Mouse (Mus musculus): ENCODE data around the gene Mmp25. TPM values are rescaled to one million over a fixed set of nuclear protein-coding genes. Genes with fewer than 3 reads are reported as not detected.
A peak's percentile ranks its signal among the peaks of the same experiment; 100 is the strongest.

Gene Mmp25
- polyA plus RNA-seq, 1 experiment = 0.40 TPM

DNA sequence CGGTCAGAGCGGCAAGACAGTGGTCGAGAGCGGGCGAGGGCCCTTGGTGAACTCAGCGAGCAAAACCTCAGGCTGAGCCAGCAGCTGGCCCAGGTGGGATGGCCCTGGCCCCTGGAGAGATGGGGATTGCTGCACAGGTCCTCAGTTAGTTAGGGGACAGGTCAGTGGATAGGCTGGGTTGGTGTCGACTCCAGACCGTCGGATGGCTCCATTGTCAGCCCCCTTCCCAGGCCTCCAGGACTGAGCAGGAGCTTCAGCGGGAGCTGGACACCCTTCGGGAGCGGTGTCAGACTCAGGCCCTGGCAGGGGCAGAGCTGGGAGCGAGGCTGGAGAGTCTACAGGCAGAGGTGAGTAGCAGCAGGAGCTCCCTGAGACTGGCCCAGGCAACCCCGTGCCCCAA lies 20.4 kb upstream of the Mmp25 start:
- no peak for DNase-seq (ENCODE audit: extremely low spot score in 1 of 2, low spot score in 1 of 2)

DNA sequence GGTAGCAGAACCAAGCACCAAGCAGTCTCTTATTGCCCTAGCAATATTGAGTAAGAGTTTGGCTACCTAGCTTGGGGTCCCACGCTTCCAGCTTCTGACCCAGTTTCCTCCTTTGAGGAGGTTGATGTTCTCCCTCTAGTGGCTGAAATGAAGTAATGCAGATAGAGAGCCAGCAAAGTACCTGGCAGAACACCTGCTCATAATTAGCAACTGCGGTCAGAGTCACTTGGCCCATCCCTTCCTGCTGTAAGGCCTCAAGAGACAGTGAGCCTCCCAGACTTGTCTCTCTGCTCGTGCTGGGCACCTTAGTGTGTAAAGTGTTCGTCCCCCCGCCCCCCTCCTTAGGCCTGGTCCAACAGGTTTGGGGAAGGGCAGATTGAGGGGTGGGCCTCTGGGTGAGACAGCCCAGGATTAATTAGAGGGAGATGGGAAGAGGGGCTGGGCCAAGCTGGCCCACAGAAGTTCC lies 19.5 kb upstream of the Mmp25 start:
- peak in 1 of 2 experiments; percentile 39 for DNase-seq (ENCODE audit: extremely low spot score in 1 of 2, low spot score in 1 of 2)

DNA sequence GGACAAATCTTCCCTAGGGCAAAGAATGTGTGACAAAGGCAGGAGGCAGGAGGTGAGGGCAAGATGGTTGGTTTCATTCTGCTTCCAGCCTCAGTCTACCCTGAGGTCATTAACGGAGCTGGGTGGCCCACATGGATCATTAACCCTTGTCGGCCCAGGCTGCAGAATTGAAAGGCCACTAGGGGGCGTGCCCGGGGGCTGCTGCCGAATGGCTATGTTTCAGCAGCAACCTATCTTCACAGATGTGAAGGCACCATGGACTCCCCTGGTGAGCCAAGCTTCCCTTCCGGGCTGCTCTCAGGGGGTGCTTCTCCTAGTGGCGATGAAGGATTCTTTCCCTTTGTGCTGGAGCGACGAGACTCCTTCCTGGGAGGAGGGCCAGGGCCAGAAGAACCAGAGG lies 16.4 kb upstream of the Mmp25 start:
- DNase-seq (ENCODE audit: extremely low spot score in 1 of 2, low spot score in 1 of 2) = no peak

DNA sequence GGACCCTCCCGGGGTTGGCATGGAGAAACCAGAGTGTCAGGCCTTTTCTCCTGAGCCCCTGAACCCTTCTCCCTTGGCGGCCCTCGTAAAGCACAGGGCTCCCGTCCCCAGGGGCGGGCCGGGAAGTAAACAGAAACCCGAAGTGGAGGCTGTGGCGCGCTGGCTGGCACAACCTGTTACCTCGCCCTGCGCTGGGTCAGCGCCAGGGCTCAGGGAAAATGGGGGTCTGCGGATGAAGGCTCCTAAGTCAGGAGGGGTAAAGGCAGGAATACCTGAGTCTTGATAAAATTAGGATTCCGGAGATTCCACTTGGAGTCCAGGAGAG lies 15.8 kb upstream of the Mmp25 start:
- DNase-seq (ENCODE audit: extremely low spot score in 1 of 2, low spot score in 1 of 2) = no peak

DNA sequence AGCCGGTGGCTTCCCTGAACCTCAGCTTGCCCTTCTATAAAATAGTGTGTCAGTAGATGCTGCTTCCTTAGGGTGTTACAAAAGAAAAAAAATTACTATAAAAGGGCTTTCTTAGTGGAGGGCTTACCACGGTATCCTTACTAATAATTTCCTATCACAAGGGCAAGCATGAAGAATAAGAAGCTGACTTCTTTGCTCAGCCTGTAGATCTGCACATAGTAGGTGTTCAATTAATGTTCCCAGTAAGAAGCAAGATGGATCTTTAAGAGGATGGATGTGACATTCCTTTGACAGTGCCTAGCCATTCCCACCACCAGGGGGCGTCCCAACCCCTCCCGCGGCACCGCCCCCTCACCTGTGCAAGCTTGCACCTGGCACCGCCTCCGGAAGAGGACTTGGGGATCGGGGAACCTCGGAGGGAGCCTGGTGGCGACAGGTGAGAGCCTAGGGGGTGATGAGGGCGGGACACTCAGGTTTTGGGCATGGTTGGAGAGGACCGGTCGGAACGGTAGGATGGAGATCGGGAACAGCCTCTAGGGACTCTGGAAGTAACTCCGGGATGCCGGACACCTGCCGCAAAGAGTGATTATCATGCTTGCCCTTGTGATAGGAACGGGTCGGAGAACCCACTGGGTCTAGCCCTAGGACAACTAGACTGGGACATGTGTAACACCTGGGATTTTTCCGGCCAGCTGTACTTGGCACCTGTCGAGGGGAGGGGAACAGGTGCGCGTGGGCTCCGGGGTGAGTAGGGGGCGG lies 15.2 kb upstream of the Mmp25 start, which contains the start of gene Bicdl2:
Bicdl2 (plus strand) TSS at position 390 of the 759 bp plus-strand sequence.
- no peak for DNase-seq (ENCODE audit: extremely low spot score in 1 of 2, low spot score in 1 of 2)

DNA sequence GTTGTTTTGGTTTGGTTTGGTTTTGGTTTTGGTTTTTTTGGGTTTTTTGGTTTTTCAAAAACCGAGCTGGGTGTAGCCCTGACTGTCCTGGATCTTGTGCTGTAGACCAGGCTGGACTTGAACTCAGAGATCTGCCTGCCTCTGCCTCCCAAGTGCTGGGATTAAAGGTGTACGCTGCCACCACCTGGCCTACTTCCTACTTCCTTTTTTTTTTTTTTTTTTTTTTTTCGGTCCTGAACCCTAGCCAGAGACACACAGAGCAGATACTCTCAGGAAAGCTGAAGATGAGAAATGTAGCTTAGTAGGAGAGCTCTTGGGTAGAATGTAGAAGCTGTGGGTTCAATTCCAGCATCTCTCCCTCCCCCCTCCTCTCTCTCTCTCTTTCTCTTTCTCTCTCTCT lies 13.4 kb upstream of the Mmp25 start:
- DNase-seq (ENCODE audit: extremely low spot score in 1 of 2, low spot score in 1 of 2) = no peak

DNA sequence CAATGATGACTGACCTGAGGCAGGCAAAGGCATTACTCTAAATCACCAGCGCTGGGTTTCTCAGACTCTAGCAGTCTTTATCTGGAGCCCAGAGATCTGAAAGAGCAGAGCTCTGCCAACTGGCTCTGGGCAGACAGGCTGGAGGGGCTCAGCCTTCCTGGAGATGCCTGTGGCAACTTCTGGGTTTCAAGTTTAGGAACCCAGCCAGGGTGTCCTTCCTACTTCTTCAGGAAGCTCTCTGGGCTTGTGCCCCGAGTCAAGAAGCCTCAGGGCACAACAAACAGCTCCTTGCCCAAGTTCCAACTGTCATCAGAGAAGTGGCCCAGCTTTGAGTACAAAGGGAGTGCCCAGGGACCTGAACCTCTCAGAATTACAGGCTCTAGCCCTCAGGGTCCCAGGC lies 9.3 kb upstream of the Mmp25 start:
- no peak for DNase-seq (ENCODE audit: extremely low spot score in 1 of 2, low spot score in 1 of 2)

DNA sequence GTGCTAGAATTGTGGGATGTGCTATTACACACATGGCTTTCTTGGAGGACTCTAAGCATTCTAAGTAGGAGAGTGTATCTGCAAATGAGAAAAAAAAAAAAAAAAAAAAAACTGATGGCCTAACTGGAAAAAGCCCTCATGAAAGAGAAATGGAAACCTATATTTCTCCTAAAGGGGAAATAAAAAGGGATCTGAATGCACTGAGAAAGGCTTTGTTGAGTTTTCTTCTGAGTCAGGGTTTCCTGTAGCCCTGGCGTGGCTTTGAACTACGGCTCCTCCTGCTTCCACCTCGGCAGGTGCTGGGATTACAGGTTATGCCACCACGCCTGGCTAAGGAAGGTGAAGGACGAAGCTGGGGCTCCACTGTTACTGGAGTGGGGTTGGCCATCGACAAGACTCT lies 8.9 kb upstream of the Mmp25 start:
- no peak for DNase-seq (ENCODE audit: extremely low spot score in 1 of 2, low spot score in 1 of 2)

DNA sequence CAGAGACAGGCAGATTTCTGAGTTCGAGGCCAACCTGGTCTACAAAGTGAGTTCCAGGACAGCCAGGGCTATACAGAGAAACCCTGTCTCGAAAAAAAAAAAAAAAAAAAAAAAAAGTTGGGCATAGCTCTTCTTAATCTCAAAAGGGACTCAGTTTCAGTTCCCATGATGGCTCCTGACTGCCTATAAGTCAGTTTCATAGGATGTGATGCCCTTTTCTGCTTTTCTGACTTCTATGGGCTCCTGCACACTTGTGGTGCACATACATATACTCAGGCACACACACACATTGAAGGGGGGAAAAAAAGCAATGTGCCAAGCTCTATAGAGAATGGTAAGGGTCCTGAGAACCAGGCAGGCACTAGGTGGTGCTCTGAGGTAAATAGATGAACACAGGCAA lies 8.2 kb upstream of the Mmp25 start:
- DNase-seq (ENCODE audit: extremely low spot score in 1 of 2, low spot score in 1 of 2) = no peak

DNA sequence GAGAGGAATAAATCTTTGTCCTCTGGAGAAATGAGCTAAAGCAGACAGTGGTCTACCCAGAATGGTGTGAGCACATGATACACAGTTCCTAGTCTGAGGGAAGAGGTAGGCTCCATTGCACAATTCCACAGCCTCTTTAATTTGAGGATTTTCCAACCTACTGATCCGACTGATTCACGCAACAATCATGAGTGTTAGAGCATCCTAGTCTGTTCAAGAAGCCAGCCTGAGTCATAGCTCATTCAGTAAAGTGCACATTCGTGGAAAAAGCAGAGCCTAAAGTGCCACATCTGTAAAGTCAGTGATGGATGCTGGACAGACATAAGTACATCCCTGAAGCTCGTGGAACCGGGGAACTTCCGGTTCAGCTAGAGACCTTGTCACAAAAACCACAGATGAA lies 6.3 kb upstream of the Mmp25 start:
- DNase-seq (ENCODE audit: extremely low spot score in 1 of 2, low spot score in 1 of 2) = no peak

DNA sequence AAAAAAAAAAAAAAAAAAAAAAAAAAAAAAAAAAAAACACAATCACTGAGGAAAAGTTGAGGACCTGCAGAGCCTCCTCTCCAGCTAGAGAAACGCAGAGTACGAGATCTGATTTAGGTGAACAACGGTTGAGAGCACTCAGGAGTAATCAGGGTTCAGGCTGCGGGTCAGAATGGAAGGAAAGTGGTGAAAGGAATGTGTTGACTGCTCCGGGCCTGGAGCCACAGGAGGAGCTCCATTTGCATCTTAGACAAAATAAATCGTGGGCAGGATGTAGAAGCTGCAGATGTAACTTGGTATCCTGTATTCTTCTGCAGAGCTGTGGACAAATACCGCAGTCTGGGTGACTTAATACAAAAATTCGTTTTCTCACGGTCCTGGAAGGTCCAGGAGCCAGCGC lies 817 bp upstream of the Mmp25 start:
- DNase-seq (ENCODE audit: extremely low spot score in 1 of 2, low spot score in 1 of 2) = no peak

DNA sequence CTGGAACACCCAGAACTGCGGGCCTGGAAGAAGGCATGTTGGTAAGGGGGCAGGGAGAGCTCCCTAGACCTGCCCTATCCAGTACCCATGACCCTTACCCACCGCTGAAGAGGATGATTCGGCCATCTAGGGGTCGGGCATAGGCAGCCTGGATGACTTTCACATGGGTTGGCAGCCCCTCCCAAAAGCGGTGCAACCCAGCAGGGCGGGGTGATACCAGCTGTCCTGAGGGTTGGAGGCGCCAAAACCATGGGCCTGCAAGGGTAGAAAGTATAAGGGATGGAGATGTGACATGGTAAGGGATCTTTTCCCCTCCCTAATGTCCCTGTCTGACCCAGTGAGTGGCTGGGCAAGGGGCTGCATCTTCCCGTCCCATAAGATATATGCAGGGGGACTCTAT lies 13.8 kb downstream of the Mmp25 start:
- DNase-seq (ENCODE audit: extremely low spot score in 1 of 2, low spot score in 1 of 2) = no peak

DNA sequence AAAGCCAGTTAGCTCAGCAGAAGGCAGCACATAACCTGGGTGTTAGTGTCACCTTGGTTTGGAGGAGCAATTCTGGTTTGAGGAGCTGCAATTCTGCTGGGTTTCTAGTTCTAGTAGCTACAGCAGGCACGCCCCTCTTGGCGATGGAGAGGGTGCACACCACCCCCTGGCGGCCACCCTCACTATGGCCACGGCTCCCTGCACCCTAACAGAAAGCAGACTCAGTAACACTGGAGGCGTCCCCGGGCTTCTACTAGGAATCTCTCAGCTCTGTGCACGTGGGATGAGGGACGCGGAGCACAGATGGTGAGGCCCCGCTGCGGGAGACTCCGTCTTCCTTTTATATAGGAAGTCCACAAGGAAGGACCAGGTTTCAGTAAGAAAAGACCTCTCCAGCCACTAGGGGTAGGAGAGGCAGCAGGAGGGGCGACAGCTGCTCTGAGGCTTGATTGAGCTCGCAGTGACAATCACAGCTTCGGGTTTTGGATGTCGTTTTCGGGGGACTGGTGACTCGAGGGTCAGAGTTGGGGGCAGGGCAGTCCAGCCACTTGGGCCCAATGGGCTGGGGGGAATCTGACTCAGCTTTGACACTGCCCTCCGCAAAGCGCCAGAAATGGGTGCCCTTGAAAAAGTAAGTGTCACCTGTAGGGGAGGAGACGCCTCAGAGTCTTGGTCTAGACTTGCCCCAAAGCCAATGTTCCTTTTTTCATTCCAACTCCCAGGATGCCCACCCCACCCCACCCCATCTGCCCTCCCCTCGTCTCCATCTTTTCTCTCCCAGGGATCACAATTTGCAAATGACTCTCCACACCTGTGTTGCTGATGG lies 14.7 kb downstream of the Mmp25 start:
- DNase-seq (ENCODE audit: extremely low spot score in 1 of 2, low spot score in 1 of 2) = peak; percentile 62 to 90

DNA sequence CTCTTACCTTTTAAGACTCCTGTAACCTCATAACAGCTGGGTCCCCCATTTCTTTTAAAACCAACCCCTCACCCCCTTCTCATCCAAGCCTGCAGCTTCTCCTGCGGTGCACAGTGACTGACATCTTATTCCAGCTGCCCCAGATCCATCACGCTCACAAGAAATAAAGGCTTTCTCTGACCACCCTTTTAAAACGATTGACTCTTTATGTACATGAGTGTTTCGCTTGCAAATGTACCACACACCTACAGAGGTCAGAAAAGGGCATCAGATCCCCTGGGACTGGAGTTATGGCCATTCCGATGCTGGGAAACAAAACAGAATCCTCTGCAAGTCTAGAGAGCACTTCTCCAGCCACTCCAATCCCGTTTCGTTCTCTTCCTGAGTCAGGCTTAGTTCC lies 17.3 kb downstream of the Mmp25 start:
- no peak for DNase-seq (ENCODE audit: extremely low spot score in 1 of 2, low spot score in 1 of 2)

DNA sequence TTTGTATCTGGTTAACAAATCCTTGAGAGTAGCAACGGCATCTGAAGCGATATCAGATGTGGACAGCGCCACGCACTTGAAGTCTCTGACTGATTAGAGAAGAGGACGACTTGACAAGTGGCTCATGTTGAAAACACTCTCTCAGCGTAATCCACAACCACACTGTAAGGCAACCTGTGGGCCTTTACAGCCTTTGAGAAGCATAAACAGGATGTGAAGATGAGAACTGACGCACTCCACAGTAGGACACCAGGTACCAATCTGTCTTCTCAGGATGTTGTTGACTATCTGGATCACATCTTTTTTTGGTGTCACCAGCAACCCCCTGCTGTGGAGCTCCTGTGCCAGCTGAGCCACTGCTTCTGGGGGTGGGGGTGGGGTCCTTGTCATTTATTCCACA lies 24.7 kb downstream of the Mmp25 start:
- no peak for DNase-seq (ENCODE audit: extremely low spot score in 1 of 2, low spot score in 1 of 2)

DNA sequence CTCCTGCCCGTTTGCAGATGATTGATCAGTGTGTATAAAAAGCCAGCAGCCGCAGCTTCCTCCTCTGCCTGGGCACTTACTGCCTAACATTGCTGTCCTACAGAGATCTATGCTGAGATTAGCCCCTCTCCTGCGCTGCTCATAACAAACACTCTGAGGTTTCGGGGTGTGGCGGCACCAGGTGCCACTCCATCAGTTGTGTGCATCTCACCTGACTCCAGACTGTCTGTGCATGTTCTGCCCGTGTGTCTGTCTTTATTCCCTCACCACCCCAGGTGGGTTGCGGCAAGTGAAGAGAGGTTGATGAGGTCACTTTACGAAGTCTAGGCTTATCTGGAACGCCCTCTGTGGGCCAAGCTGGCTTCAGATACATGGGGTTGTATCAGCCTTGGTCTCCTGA lies 28.0 kb downstream of the Mmp25 start:
- DNase-seq (ENCODE audit: extremely low spot score in 1 of 2, low spot score in 1 of 2) = no peak

DNA sequence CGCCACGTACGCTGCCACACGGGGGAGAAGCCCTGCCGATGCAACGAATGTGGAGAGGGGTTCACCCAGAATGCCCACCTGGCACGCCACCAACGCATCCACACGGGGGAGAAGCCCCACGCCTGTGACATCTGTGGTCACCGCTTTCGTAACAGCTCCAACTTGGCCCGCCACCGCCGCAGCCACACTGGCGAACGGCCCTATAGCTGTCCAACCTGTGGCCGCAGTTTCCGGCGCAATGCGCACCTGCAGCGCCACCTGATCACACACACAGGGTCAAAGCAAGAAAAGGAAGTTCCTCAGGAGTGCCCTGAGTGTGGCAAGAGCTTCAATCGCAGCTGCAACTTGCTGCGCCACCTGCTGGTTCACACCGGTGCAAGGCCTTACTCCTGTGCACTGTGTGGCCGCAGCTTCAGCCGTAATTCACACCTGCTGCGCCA lies 34.7 kb downstream of the Mmp25 start:
- DNase-seq (ENCODE audit: extremely low spot score in 1 of 2, low spot score in 1 of 2) = peak in 1 of 2 experiments; percentile 44

DNA sequence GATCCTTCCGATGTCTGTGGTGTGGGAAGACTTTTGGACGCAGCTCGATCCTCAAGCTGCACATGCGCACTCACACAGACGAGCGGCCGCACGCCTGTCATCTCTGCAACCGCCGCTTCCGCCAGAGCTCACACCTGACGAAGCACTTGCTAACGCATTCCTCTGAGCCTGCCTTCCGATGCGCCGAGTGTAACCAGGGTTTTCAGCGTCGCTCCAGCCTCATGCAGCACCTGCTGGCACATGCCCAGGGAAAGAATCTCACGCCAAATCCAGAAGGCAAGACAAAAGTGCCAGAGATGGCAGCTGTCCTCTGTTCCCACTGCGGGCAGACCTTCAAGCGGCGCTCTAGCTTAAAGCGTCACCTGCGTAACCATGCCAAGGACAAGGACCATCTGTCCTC lies 35.5 kb downstream of the Mmp25 start:
- no peak for DNase-seq (ENCODE audit: extremely low spot score in 1 of 2, low spot score in 1 of 2)

DNA sequence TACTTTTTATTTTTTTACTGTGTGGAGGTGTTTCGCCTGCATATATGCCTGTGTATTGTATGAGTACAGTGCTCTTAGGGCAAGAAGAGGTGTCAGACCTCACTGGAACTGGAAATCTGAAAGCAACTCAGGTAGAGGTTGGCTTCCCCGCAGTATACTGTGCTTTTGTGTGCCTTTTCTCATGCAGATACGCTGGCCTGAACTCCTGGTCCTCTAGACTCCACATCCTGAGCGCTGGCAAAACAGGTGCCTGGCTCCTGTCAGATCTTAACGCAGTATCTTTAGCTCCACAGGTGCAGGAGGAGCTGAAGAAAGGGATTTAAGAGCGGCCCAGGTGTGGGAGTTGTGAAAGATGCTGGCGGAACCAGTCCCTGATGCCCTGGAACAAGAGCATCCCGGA lies 39.9 kb downstream of the Mmp25 start:
- DNase-seq (ENCODE audit: extremely low spot score in 1 of 2, low spot score in 1 of 2) = no peak

DNA sequence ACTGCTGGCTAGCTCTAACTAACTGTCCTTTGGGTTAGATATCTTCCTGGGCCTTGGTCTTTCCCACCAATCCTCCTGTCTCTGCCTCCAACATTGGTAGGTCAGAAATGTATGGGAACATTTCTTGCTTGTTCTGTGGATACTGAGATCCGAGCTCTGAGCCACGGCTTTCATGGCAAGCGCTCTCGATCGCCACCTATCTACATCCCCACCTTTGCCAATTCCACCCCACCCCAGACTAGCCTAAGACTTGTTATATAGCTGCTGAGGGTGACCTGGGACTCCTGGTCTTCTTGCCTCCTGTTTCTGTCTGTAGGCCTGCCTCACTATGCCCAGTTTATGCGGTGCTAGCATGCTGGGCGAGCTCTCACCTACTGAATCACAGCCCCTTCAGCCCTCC lies 40.7 kb downstream of the Mmp25 start:
- DNase-seq (ENCODE audit: extremely low spot score in 1 of 2, low spot score in 1 of 2) = no peak

DNA sequence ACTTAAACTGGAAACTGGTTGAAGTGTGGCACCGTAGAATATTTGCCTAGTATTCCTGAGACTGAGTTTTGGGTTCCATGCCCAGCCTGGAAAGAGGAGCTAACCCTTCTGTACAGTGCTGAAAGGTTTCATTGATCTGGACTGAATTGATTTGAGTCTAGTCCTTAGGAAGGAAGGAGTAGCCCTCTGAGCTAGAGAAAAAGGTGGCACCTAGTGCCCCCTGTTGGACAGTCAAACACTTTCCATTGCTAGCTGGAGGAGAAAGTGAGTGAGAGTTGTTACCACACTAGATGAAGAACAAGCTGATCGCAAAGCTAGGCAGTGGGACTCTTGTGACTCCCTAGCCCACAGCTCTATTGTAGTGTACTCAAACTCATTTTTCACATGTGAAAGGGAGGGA lies 41.5 kb downstream of the Mmp25 start:
- no peak for DNase-seq (ENCODE audit: extremely low spot score in 1 of 2, low spot score in 1 of 2)

DNA sequence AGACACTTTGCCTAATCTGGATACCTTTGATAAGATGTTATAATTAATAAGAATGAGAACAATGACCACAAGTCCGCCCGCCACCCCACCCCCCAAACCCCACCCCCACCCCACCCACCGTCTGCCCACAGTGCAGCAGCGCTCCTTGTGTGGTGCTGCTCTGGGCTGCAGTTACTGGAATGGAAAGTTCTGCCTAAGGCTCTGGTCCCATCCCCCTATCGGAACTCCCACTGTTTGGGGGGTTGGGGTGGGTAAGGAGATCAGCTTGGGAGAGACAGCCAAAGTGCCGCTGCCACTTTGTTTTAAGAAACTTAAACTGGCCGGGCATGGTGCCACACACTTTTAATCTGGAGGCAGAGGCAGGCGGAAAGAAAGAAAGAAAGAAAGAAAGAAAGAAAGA lies 42.0 kb downstream of the Mmp25 start:
- DNase-seq (ENCODE audit: extremely low spot score in 1 of 2, low spot score in 1 of 2) = no peak

All from frontal cortex, adult 2 months (tissue).